Mouse (Mus musculus) embryonic facial prominence, embryonic 10.5 days (tissue): ENCODE results near the gene Il4ra. TPM values are rescaled to one million over a fixed set of nuclear protein-coding genes. Genes with fewer than 3 reads are reported as not detected.
A peak's percentile ranks its signal among the peaks of the same experiment; 100 is the strongest.

Experiments
- DNase-seq: peaks from one replicate; pipeline ENCODE4 v3.0.0-alpha.2; 2017; ENCODE audit warnings: low spot score
- H3K27ac ChIP-seq: fragments of 300-500 bp; sonication (generic); replicated peaks from 2 replicates; pipeline ENCODE4 v1.5.1; 2016; ENCODE audit warnings: mild to moderate bottlenecking
- H3K27me3 ChIP-seq: fragments of 300-500 bp; sonication (generic); replicated peaks from 2 replicates; pipeline ENCODE4 v1.6.1; 2016; ENCODE audit warnings: low read depth, mild to moderate bottlenecking; ENCODE audit not compliant: poor library complexity, severe bottlenecking
- H3K36me3 ChIP-seq: fragments of 300-500 bp; sonication (generic); replicated peaks from 2 replicates; pipeline ENCODE4 v1.6.1; 2016; ENCODE audit warnings: mild to moderate bottlenecking, moderate library complexity
- H3K4me1 ChIP-seq: fragments of 300-500 bp; sonication (generic); 2 replicates; pipeline ENCODE4 v1.6.1; 2016
- H3K4me3 ChIP-seq: fragments of 300-500 bp; sonication (generic); 2 replicates; pipeline ENCODE4 v1.5.1; 2016; ENCODE audit warnings: mild to moderate bottlenecking, moderate library complexity
- H3K9me3 ChIP-seq: fragments of 300-500 bp; sonication (generic); 2 replicates; pipeline ENCODE4 v1.6.1; 2016; ENCODE audit warnings: mild to moderate bottlenecking
- WGBS: fragments of 180-500 bp; shearing (Covaris S2); methylation state at CpG from one replicate; pipeline ENCODE4 v1.1.7; 2016; 5-methylcytosine and 5-hydroxymethylcytosine counted together
- polyA plus RNA-seq: library from polyadenylated mRNA; unstranded; fragments of >200 nt; fragmentation: Nextera tagmentation; extraction: Ambion mirVana; gene quantifications from 2 replicates; pipeline ENCODE4 v1.2.1, GENCODE M21; 2016

Gene Il4ra
- polyA plus RNA-seq, result 3.7 and 4.9 TPM in 2 replicates

- Histone ChIP-seq H3K9me3 (no peaks in the 10 kb centered on the region), H3K27me3 (peaks cover 53% of the 10 kb centered on the region), H3K36me3 (no peaks in the 10 kb centered on the region), H3K4me1 (peaks cover 23% of the 10 kb centered on the region), H3K27ac (peak within 1 kb of the TSS; percentile 81), H3K4me3 (peak within 1 kb of the TSS; percentile 75)
- WGBS, result 2% methylated on average over 52 of the region's 52 CpGs
- peak; percentile 91 for DNase-seq
These were observed at the start of gene Il4ra for GRCm38 (mm10) chr7:125551766-125552709. Il4ra (plus strand) TSS chr7:125552120.

GRCm38 (mm10) chr7:125503374-125504092 lies 48.4 kb upstream of the Il4ra start:
- Histone ChIP-seq H3K4me1 (no peaks in the 10 kb centered on the region), H3K36me3 (no peaks in the 10 kb centered on the region), H3K27me3 (no peaks in the 10 kb centered on the region), H3K27ac (no peak overlapping the region), H3K4me3 (no peak overlapping the region), H3K9me3 (no peaks in the 10 kb centered on the region)
- 82% methylated on average over 5 of the region's 5 CpGs for WGBS
- DNase-seq, result no peak

- Histone ChIP-seq H3K4me3 (no peak overlapping the region), H3K36me3 (no peaks in the 10 kb centered on the region), H3K4me1 (no peaks in the 10 kb centered on the region), H3K27ac (no peak overlapping the region), H3K27me3 (no peaks in the 10 kb centered on the region), H3K9me3 (no peaks in the 10 kb centered on the region)
- DNase-seq, result no peak
- WGBS, result 92% methylated on average over 5 of the region's 5 CpGs
These were observed 47.3 kb upstream of the Il4ra start for GRCm38 (mm10) chr7:125504618-125505017.

GRCm38 (mm10) chr7:125505568-125505967 lies 46.4 kb upstream of the Il4ra start:
- WGBS, result 84% methylated on average over 10 of the region's 10 CpGs
- no peaks in the 10 kb centered on the region for H3K9me3 ChIP-seq
- no peaks in the 10 kb centered on the region for H3K4me1 ChIP-seq
- H3K36me3 ChIP-seq, result no peaks in the 10 kb centered on the region
- no peak for DNase-seq
- H3K27me3 ChIP-seq, result no peaks in the 10 kb centered on the region
- no peak overlapping the region for H3K27ac ChIP-seq
- H3K4me3 ChIP-seq, result no peak overlapping the region

- WGBS, result 86% methylated on average over 2 of the region's 2 CpGs
- Histone ChIP-seq H3K27ac (no peak overlapping the region), H3K27me3 (no peaks in the 10 kb centered on the region), H3K36me3 (no peaks in the 10 kb centered on the region), H3K4me3 (no peak overlapping the region), H3K4me1 (peaks cover 3% of the 10 kb centered on the region; the same call in 1 of the 2 replicates), H3K9me3 (no peaks in the 10 kb centered on the region)
- DNase-seq, result no peak
These were observed 44.6 kb upstream of the Il4ra start for GRCm38 (mm10) chr7:125507279-125507678.

- Histone ChIP-seq H3K27me3 (no peaks in the 10 kb centered on the region), H3K4me3 (no peak overlapping the region), H3K9me3 (no peaks in the 10 kb centered on the region), H3K27ac (no peak overlapping the region), H3K36me3 (no peaks in the 10 kb centered on the region), H3K4me1 (peaks cover 3% of the 10 kb centered on the region; the same call in 1 of the 2 replicates)
- DNase-seq, result no peak
- 75% methylated on average over 5 of the region's 5 CpGs for WGBS
These were observed 40.5 kb upstream of the Il4ra start for GRCm38 (mm10) chr7:125511432-125511831.

GRCm38 (mm10) chr7:125511852-125512251 lies 40.1 kb upstream of the Il4ra start:
- Histone ChIP-seq H3K27ac (no peak overlapping the region), H3K4me3 (no peak overlapping the region), H3K9me3 (no peaks in the 10 kb centered on the region), H3K4me1 (peaks cover 3% of the 10 kb centered on the region; the same call in 1 of the 2 replicates), H3K36me3 (no peaks in the 10 kb centered on the region), H3K27me3 (no peaks in the 10 kb centered on the region)
- no peak for DNase-seq
- 78% methylated on average over 2 of the region's 2 CpGs for WGBS

GRCm38 (mm10) chr7:125515081-125515853 lies 36.7 kb upstream of the Il4ra start:
- H3K4me3 ChIP-seq, result no peak overlapping the region
- no peaks in the 10 kb centered on the region for H3K36me3 ChIP-seq
- no peak overlapping the region for H3K27ac ChIP-seq
- 70% methylated on average over 5 of the region's 5 CpGs for WGBS
- H3K27me3 ChIP-seq, result no peaks in the 10 kb centered on the region
- H3K4me1 ChIP-seq, result peaks cover 9% of the 10 kb centered on the region
- DNase-seq, result no peak
- H3K9me3 ChIP-seq, result no peaks in the 10 kb centered on the region

GRCm38 (mm10) chr7:125516723-125517122 lies 35.2 kb upstream of the Il4ra start:
- H3K4me1 ChIP-seq, result peaks cover 9% of the 10 kb centered on the region
- no peak overlapping the region for H3K4me3 ChIP-seq
- WGBS, result 91% methylated on average over 8 of the region's 8 CpGs
- H3K27me3 ChIP-seq, result no peaks in the 10 kb centered on the region
- no peaks in the 10 kb centered on the region for H3K36me3 ChIP-seq
- DNase-seq, result no peak
- no peaks in the 10 kb centered on the region for H3K9me3 ChIP-seq
- no peak overlapping the region for H3K27ac ChIP-seq

- H3K4me3 ChIP-seq, result no peak overlapping the region
- no peaks in the 10 kb centered on the region for H3K27me3 ChIP-seq
- DNase-seq, result peak; percentile 16
- H3K36me3 ChIP-seq, result no peaks in the 10 kb centered on the region
- H3K27ac ChIP-seq, result no peak overlapping the region
- H3K9me3 ChIP-seq, result no peaks in the 10 kb centered on the region
- peaks cover 6% of the 10 kb centered on the region; the same call in 1 of the 2 replicates for H3K4me1 ChIP-seq
- 76% methylated on average over 6 of the region's 6 CpGs for WGBS
These were observed 34.5 kb upstream of the Il4ra start for GRCm38 (mm10) chr7:125517470-125517869.

- Histone ChIP-seq H3K27ac (no peak overlapping the region), H3K9me3 (no peaks in the 10 kb centered on the region), H3K36me3 (no peaks in the 10 kb centered on the region), H3K4me3 (no peak overlapping the region), H3K4me1 (peaks cover 6% of the 10 kb centered on the region; the same call in 1 of the 2 replicates), H3K27me3 (no peaks in the 10 kb centered on the region)
- DNase-seq, result no peak
- WGBS, result 76% methylated on average over 3 of the region's 3 CpGs
These were observed 32.2 kb upstream of the Il4ra start for GRCm38 (mm10) chr7:125519715-125520114.

- Histone ChIP-seq H3K27me3 (no peaks in the 10 kb centered on the region), H3K36me3 (no peaks in the 10 kb centered on the region), H3K4me1 (no peaks in the 10 kb centered on the region), H3K4me3 (no peak overlapping the region), H3K9me3 (no peaks in the 10 kb centered on the region), H3K27ac (no peak overlapping the region)
- no peak for DNase-seq
- 88% methylated on average over 3 of the region's 3 CpGs for whole genome bisulfite sequencing
These were observed 28.9 kb upstream of the Il4ra start for GRCm38 (mm10) chr7:125523051-125523450.
